ENCODE assay signal across 22 mouse cellular contexts in the genomic region with DNA sequence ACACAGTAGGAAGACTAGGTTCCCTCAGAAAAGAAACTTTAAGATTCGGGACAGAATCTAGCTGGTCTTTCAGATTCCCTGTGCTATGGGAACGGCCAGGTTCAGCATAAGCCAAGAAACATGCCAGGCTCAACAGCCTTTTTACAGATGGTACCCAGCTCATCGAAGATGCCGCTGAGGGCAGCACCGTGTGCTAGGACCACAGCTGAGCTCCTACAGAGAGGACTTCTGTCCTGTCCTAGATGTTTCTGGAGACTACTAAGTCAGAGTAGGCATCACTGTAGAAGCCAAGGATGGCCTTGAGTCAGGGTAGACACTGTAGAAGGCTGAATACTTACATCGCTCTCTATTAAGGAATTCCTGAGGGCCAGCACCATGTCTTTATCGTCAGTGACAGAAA.
DNase-seq lines count a peak whose midpoint lies in the region; ATAC-seq and TF ChIP-seq lines count a peak whose summit lies in the region.
"Had no signal": no experiment of that assay in that cellular context is flagged by ENCODE, and none has a peak within 500 bp of the region (broad histone marks: within the 10 kb centered on the region; RNA-seq: fewer than 3 reads in every experiment).

No protein-coding gene starts in this region.

- TF ChIP-seq EP300 in lung, postnatal 0 days (IDR thresholded peaks at IDR 0.05), result no peak

- H3K4me1 ChIP-seq in forebrain, embryonic 14.5 days (ENCODE audit: control insufficient read depth, insufficient read depth, low read length), result no peaks in the 10 kb centered on the region
- no peaks in the 10 kb centered on the region for H3K4me1 ChIP-seq in forebrain, embryonic 12.5 days
- H3K4me1 ChIP-seq in lung, postnatal 0 days (ENCODE audit: insufficient read depth, low read depth, low read length), result no peaks in the 10 kb centered on the region
- H3K4me1 ChIP-seq: hindbrain, embryonic 12.5 days; lung, embryonic 15.5 days; neural tube, embryonic 13.5 days had no signal

- no peaks in the 10 kb centered on the region for H3K36me3 ChIP-seq in forebrain, embryonic 14.5 days (ENCODE audit: control insufficient read depth, insufficient read depth, low read length)
- H3K36me3 ChIP-seq in forebrain, embryonic 12.5 days (replicated peaks), result no peaks in the 10 kb centered on the region
- no peaks in the 10 kb centered on the region for H3K36me3 ChIP-seq in lung, postnatal 0 days (ENCODE audit: insufficient read depth, low read length)
- H3K36me3 ChIP-seq: heart, embryonic 10.5 days; hindbrain, embryonic 12.5 days; limb, embryonic 13.5 days; lung, embryonic 15.5 days; neural tube, embryonic 13.5 days had no signal

- WGBS in forebrain, embryonic 14.5 days, result 88% methylated on average over 7 of the region's 7 CpGs
- 94% methylated on average over 7 of the region's 7 CpGs for WGBS in forebrain, embryonic 12.5 days
- 88% methylated on average over 7 of the region's 7 CpGs for whole genome bisulfite sequencing in lung, postnatal 0 days

- H3K27ac ChIP-seq in forebrain, embryonic 14.5 days (ENCODE audit: low read depth, low read length), result peak overlapping the region; percentile 40
- no peak overlapping the region for H3K27ac ChIP-seq in forebrain, embryonic 12.5 days
- no peak overlapping the region for H3K27ac ChIP-seq in lung, postnatal 0 days (ENCODE audit: low read length)
- H3K27ac ChIP-seq: heart, embryonic 10.5 days; hindbrain, embryonic 12.5 days; limb, embryonic 13.5 days; liver, embryonic 14.5 days; lung, embryonic 15.5 days; neural tube, embryonic 13.5 days had no signal

- ATAC-seq in forebrain, embryonic 14.5 days, result peak; percentile 41; the same call in 1 of the 2 replicates
- no peak for ATAC-seq in forebrain, embryonic 12.5 days (ENCODE audit: low FRiP score)
- ATAC-seq in lung, postnatal 0 days, result peak; percentile 6; the same call in 1 of the 2 replicates
- ATAC-seq: CD4-positive, CD25-positive, alpha-beta regulatory T cell, adult 4 months; Patski had no signal

- peak; percentile 11 for DNase-seq in forebrain, embryonic 14.5 days (ENCODE audit: low spot score)
- DNase-seq in lung, postnatal 0 days (ENCODE audit: low spot score), result no peak
- DNase-seq in lung, postnatal 25 days (ENCODE audit: low spot score), result no peak
- peak; percentile 88 for DNase-seq in cerebellum, adult 9-11 months
- no peak for DNase-seq in gastrocnemius, postnatal 25 days
- DNase-seq in yolk sac, embryonic 10.5 days (ENCODE audit: low spot score), result no peak
- no peak for DNase-seq in adrenal gland, postnatal 10 days
- DNase-seq: adrenal gland, adult 8-10 months; gastrocnemius, postnatal 36 days; kidney, adult 8-10 months; kidney, postnatal 14 days; midbrain, embryonic 14.5 days had no signal

- no peak overlapping the region for H3K9ac ChIP-seq in forebrain, embryonic 14.5 days (ENCODE audit: low read length)
- H3K9ac ChIP-seq in forebrain, embryonic 12.5 days, result no peak overlapping the region
- H3K9ac ChIP-seq in lung, postnatal 0 days (replicated peaks; ENCODE audit: low read depth), result no peak overlapping the region
- H3K9ac ChIP-seq: hindbrain, embryonic 12.5 days; limb, embryonic 13.5 days; liver, embryonic 14.5 days; lung, embryonic 15.5 days; neural tube, embryonic 13.5 days had no signal

- no peak for TF ChIP-seq CTCF in lung, postnatal 0 days (IDR thresholded peaks at IDR 0.05)

- no peak overlapping the region for H3K4me2 ChIP-seq in forebrain, embryonic 14.5 days (ENCODE audit: low read length)
- H3K4me2 ChIP-seq in forebrain, embryonic 12.5 days, result no peak overlapping the region
- no peak overlapping the region for H3K4me2 ChIP-seq in lung, postnatal 0 days (replicated peaks; ENCODE audit: low read depth, low read length)
- H3K4me2 ChIP-seq: hindbrain, embryonic 12.5 days; limb, embryonic 13.5 days; lung, embryonic 15.5 days; neural tube, embryonic 13.5 days had no signal

- no peaks in the 10 kb centered on the region for H3K9me3 ChIP-seq in forebrain, embryonic 14.5 days (replicated peaks; ENCODE audit: control insufficient read depth, low read length)
- H3K9me3 ChIP-seq in forebrain, embryonic 12.5 days, result no peaks in the 10 kb centered on the region
- no peaks in the 10 kb centered on the region for H3K9me3 ChIP-seq in lung, postnatal 0 days (ENCODE audit: low read length)
- H3K9me3 ChIP-seq: heart, embryonic 10.5 days; hindbrain, embryonic 12.5 days; limb, embryonic 13.5 days; lung, embryonic 15.5 days; megakaryocyte, embryonic 14.5 days; neural tube, embryonic 13.5 days had no signal

- H3K4me3 ChIP-seq in forebrain, embryonic 14.5 days (ENCODE audit: low read depth, low read length), result no peak overlapping the region
- H3K4me3 ChIP-seq in forebrain, embryonic 12.5 days (replicated peaks), result no peak overlapping the region
- H3K4me3 ChIP-seq in lung, postnatal 0 days (ENCODE audit: low read depth, low read length), result no peak overlapping the region
- H3K4me3 ChIP-seq: heart, embryonic 10.5 days; hindbrain, embryonic 12.5 days; limb, embryonic 13.5 days; lung, embryonic 15.5 days; neural tube, embryonic 13.5 days had no signal

- no peaks in the 10 kb centered on the region for H3K27me3 ChIP-seq in forebrain, embryonic 14.5 days (replicated peaks; ENCODE audit: control insufficient read depth, insufficient read depth, low read length)
- H3K27me3 ChIP-seq in forebrain, embryonic 12.5 days, result no peaks in the 10 kb centered on the region
- H3K27me3 ChIP-seq in lung, postnatal 0 days (replicated peaks; ENCODE audit: insufficient read depth, low read length), result no peaks in the 10 kb centered on the region
- H3K27me3 ChIP-seq: hindbrain, embryonic 12.5 days; limb, embryonic 13.5 days; lung, embryonic 15.5 days; megakaryocyte, embryonic 14.5 days; neural tube, embryonic 13.5 days; Patski had no signal

Comparison
In these comparisons a context has a peak if more than half of its experiments do, and no peak if none do; other contexts are left out.
1. DNase-seq: peak in forebrain, embryonic 14.5 days (single experiment) and cerebellum, adult 9-11 months (single experiment); none in lung, postnatal 0 days (single experiment), lung, postnatal 25 days (single experiment), gastrocnemius, postnatal 25 days (single experiment), yolk sac, embryonic 10.5 days (single experiment) and adrenal gland, postnatal 10 days (single experiment).